In the genomic region with DNA sequence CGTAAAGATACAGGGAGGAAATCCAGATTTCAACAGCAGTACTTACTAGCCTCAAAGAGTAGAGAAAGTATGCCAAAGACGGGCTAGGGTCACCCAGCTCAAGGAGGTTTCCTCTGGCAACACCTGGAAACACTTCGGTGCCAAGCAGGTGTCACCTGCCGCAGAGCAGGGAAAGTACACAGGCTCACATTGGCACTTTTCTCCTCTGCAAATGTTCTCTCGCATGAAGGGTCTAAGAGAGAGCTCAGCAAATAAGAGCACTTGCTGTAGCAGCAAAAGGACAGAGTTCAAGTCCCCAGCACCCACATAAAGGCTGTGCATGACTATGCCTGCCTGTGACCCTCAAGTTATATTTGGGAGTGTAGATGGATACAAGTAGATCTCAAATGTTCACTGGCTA, we compare ENCODE assay signal across 28 mouse cellular contexts. TPM values are rescaled to one million over a fixed set of nuclear protein-coding genes. Genes with fewer than 3 reads are reported as not detected.
DNase-seq lines count a peak whose midpoint lies in the region; ATAC-seq and TF ChIP-seq lines count a peak whose summit lies in the region.
"Had no signal": no experiment of that assay in that cellular context is flagged by ENCODE, and none has a peak within 500 bp of the region (broad histone marks: within the 10 kb centered on the region; RNA-seq: fewer than 3 reads in every experiment).

No protein-coding gene starts in this region.

- no peak overlapping the region for H3K4me3 ChIP-seq in heart, embryonic 12.5 days
- no peak overlapping the region for H3K4me3 ChIP-seq in limb, embryonic 13.5 days
- no peak overlapping the region for H3K4me3 ChIP-seq in limb, embryonic 10.5 days
- no peak overlapping the region for H3K4me3 ChIP-seq in lung, embryonic 14.5 days (ENCODE audit: low read depth, low read length)
- no peak overlapping the region for H3K4me3 ChIP-seq in lung, postnatal 0 days (ENCODE audit: low read depth, low read length)
- H3K4me3 ChIP-seq: embryonic facial prominence, embryonic 12.5 days; embryonic facial prominence, embryonic 15.5 days; gastrocnemius, adult 2 months; heart, embryonic 13.5 days had no signal

- ATAC-seq in heart, embryonic 12.5 days (ENCODE audit: insufficient number of reproducible peaks, low FRiP score) = no peak
- no peak for ATAC-seq in limb, embryonic 13.5 days (ENCODE audit: low FRiP score, low read depth)
- peak; percentile 52; the same call in 1 of the 2 replicates for ATAC-seq in lung, embryonic 14.5 days (ENCODE audit: insufficient read depth)
- ATAC-seq in lung, postnatal 0 days = peak; percentile 41
- ATAC-seq in megakaryocyte-erythroid progenitor cell, adult 5-6 weeks (replicated peaks; ENCODE audit: low FRiP score, low TSS enrichment, poor library complexity, severe bottlenecking) = no peak
- ATAC-seq: forebrain, embryonic 14.5 days; forebrain, postnatal 0 days; Patski had no signal

- 80% methylated on average over 5 of the region's 5 CpGs for WGBS in heart, embryonic 12.5 days
- 69% methylated on average over 5 of the region's 5 CpGs for WGBS in limb, embryonic 13.5 days
- 88% methylated on average over 5 of the region's 5 CpGs for WGBS in limb, embryonic 10.5 days
- WGBS in lung, embryonic 14.5 days = 64% methylated on average over 5 of the region's 5 CpGs
- WGBS in lung, postnatal 0 days = 52% methylated on average over 5 of the region's 5 CpGs

- TF ChIP-seq CTCF in lung, embryonic 14.5 days (IDR thresholded peaks at IDR 0.05; ENCODE audit: low read depth) = no peak
- TF ChIP-seq CTCF in lung, postnatal 0 days (IDR thresholded peaks at IDR 0.05) = no peak

- H3K9me3 ChIP-seq in heart, embryonic 12.5 days (replicated peaks) = no peaks in the 10 kb centered on the region
- H3K9me3 ChIP-seq in limb, embryonic 13.5 days = no peaks in the 10 kb centered on the region
- no peaks in the 10 kb centered on the region for H3K9me3 ChIP-seq in limb, embryonic 10.5 days (replicated peaks)
- no peaks in the 10 kb centered on the region for H3K9me3 ChIP-seq in lung, embryonic 14.5 days (ENCODE audit: low read depth, low read length)
- no peaks in the 10 kb centered on the region for H3K9me3 ChIP-seq in lung, postnatal 0 days (ENCODE audit: low read length)
- H3K9me3 ChIP-seq: embryonic facial prominence, embryonic 12.5 days; embryonic facial prominence, embryonic 15.5 days; heart, embryonic 13.5 days had no signal

- no peak for TF ChIP-seq EP300 in lung, postnatal 0 days (IDR thresholded peaks at IDR 0.05)

- DNase-seq in heart, adult 11 months = peak; percentile 77
- DNase-seq in limb, embryonic 10.5 days (ENCODE audit: low spot score) = no peak
- peak; percentile 43 for DNase-seq in lung, embryonic 14.5 days
- peak; percentile 31 for DNase-seq in lung, postnatal 0 days (ENCODE audit: low spot score)
- DNase-seq in adrenal gland, adult 18-20 months (ENCODE audit: low spot score in 2 of 2) = no peak
- DNase-seq: adrenal gland, adult 2 months; adrenal gland, postnatal 14 days; cerebellum, adult 11 months; cerebellum, adult 2 months; cerebellum, adult 9-11 months; cerebellum, postnatal 25 days; forebrain, postnatal 0 days; gastrocnemius, adult 2 months; gastrocnemius, postnatal 14 days; heart, adult 18-20 months; heart, postnatal 14 days; heart, postnatal 4 days had no signal

- no peak overlapping the region for H3K27ac ChIP-seq in heart, embryonic 12.5 days (ENCODE audit: poor library complexity, severe bottlenecking)
- H3K27ac ChIP-seq in limb, embryonic 13.5 days = peak overlapping the region; percentile 22; the same call in 1 of the 2 replicates
- H3K27ac ChIP-seq in limb, embryonic 10.5 days = no peak overlapping the region
- H3K27ac ChIP-seq in lung, embryonic 14.5 days (ENCODE audit: low read depth) = peak overlapping the region; percentile 28; the same call in 1 of the 2 replicates
- H3K27ac ChIP-seq in lung, postnatal 0 days (ENCODE audit: low read length) = no peak overlapping the region
- H3K27ac ChIP-seq: embryonic facial prominence, embryonic 12.5 days; embryonic facial prominence, embryonic 15.5 days; gastrocnemius, adult 2 months; heart, embryonic 13.5 days; hindbrain, embryonic 14.5 days had no signal

- no peaks in the 10 kb centered on the region for H3K4me1 ChIP-seq in heart, embryonic 12.5 days (replicated peaks)
- H3K4me1 ChIP-seq in limb, embryonic 13.5 days = peaks cover 15% of the 10 kb centered on the region
- H3K4me1 ChIP-seq in limb, embryonic 10.5 days = no peaks in the 10 kb centered on the region
- H3K4me1 ChIP-seq in lung, embryonic 14.5 days (ENCODE audit: insufficient read depth) = no peaks in the 10 kb centered on the region
- no peaks in the 10 kb centered on the region for H3K4me1 ChIP-seq in lung, postnatal 0 days (ENCODE audit: insufficient read depth, low read depth, low read length)
- H3K4me1 ChIP-seq: embryonic facial prominence, embryonic 12.5 days; heart, embryonic 13.5 days had no signal

- no peak overlapping the region for H3K4me2 ChIP-seq in heart, embryonic 12.5 days
- H3K4me2 ChIP-seq in limb, embryonic 13.5 days (replicated peaks) = no peak overlapping the region
- no peak overlapping the region for H3K4me2 ChIP-seq in lung, embryonic 14.5 days
- no peak overlapping the region for H3K4me2 ChIP-seq in lung, postnatal 0 days (replicated peaks; ENCODE audit: low read depth, low read length)
- H3K4me2 ChIP-seq: embryonic facial prominence, embryonic 12.5 days; embryonic facial prominence, embryonic 15.5 days; heart, embryonic 13.5 days; hindbrain, embryonic 14.5 days had no signal

- H3K9ac ChIP-seq in heart, embryonic 12.5 days = no peak overlapping the region
- H3K9ac ChIP-seq in limb, embryonic 13.5 days = no peak overlapping the region
- no peak overlapping the region for H3K9ac ChIP-seq in lung, embryonic 14.5 days
- H3K9ac ChIP-seq in lung, postnatal 0 days (replicated peaks; ENCODE audit: low read depth) = no peak overlapping the region
- H3K9ac ChIP-seq: embryonic facial prominence, embryonic 12.5 days; embryonic facial prominence, embryonic 15.5 days; forebrain, postnatal 0 days; heart, embryonic 13.5 days; hindbrain, embryonic 14.5 days had no signal

- H3K36me3 ChIP-seq in heart, embryonic 12.5 days = no peaks in the 10 kb centered on the region
- H3K36me3 ChIP-seq in limb, embryonic 13.5 days = no peaks in the 10 kb centered on the region
- H3K36me3 ChIP-seq in limb, embryonic 10.5 days = no peaks in the 10 kb centered on the region
- H3K36me3 ChIP-seq in lung, embryonic 14.5 days (ENCODE audit: insufficient read depth) = no peaks in the 10 kb centered on the region
- H3K36me3 ChIP-seq in lung, postnatal 0 days (ENCODE audit: insufficient read depth, low read length) = no peaks in the 10 kb centered on the region
- H3K36me3 ChIP-seq: embryonic facial prominence, embryonic 12.5 days; embryonic facial prominence, embryonic 15.5 days; G1E; heart, embryonic 13.5 days had no signal

- H3K27me3 ChIP-seq in heart, embryonic 12.5 days (replicated peaks) = peaks cover 47% of the 10 kb centered on the region
- no peaks in the 10 kb centered on the region for H3K27me3 ChIP-seq in limb, embryonic 13.5 days
- H3K27me3 ChIP-seq in limb, embryonic 10.5 days (ENCODE audit: low read depth, poor library complexity, severe bottlenecking) = no peaks in the 10 kb centered on the region
- no peaks in the 10 kb centered on the region for H3K27me3 ChIP-seq in lung, embryonic 14.5 days (ENCODE audit: insufficient read depth, low read length)
- no peaks in the 10 kb centered on the region for H3K27me3 ChIP-seq in lung, postnatal 0 days (replicated peaks; ENCODE audit: insufficient read depth, low read length)
- H3K27me3 ChIP-seq: CH12.LX; embryonic facial prominence, embryonic 12.5 days; embryonic facial prominence, embryonic 15.5 days; Patski had no signal

RNA-seq across cellular contexts. Expression of a gene that starts 16.1 kb away (rescaled TPM):
- 11.5 and 12.5 TPM in 2 replicates for polyA plus RNA-seq in heart, embryonic 12.5 days (2016; fragmentation: Nextera tagmentation; extraction: Ambion mirVana)
- 32.6 and 33.4 TPM in 2 replicates for polyA plus RNA-seq in limb, embryonic 13.5 days (2015; fragmentation: Nextera tagmentation; extraction: Ambion mirVana)
- polyA plus RNA-seq in limb, embryonic 10.5 days (2016; fragmentation: Nextera tagmentation; extraction: Ambion mirVana) = 43.3 and 44.9 TPM in 2 replicates
- polyA plus RNA-seq in lung, embryonic 14.5 days (2014; fragmentation: Nextera tagmentation; extraction: Ambion mirVana) = 26.9 and 27.9 TPM in 2 replicates
- polyA plus RNA-seq in lung, postnatal 0 days (2015; fragmentation: Nextera tagmentation; extraction: Ambion mirVana) = 9.1 and 10.3 TPM in 2 replicates
- total RNA-seq in adrenal gland, adult 18-20 months (2021) = 10 to 100 TPM; 12.7 to 13.9 TPM
- total RNA-seq in megakaryocyte-erythroid progenitor cell, adult 5-6 weeks (2014; fragmentation: Nextera tagmentation) = 18.0 and 20.6 TPM in 2 replicates
- 6.4 and 10.9 TPM in 2 replicates for total RNA-seq in megakaryocyte-erythroid progenitor cell, adult 5-6 weeks (2017)

Comparison
In these comparisons a context has a peak if more than half of its experiments do, and no peak if none do; other contexts are left out.
1. H3K27ac ChIP-seq: peak in limb, embryonic 13.5 days (single experiment) and lung, embryonic 14.5 days (single experiment); none in heart, embryonic 12.5 days (single experiment), limb, embryonic 10.5 days (single experiment) and lung, postnatal 0 days (single experiment).
2. DNase-seq: peak in heart, adult 11 months (single experiment), lung, embryonic 14.5 days (single experiment) and lung, postnatal 0 days (single experiment); none in limb, embryonic 10.5 days (single experiment) and adrenal gland, adult 18-20 months (0 of 2).
3. ATAC-seq: peak in lung, embryonic 14.5 days (single experiment) and lung, postnatal 0 days (single experiment); none in heart, embryonic 12.5 days (single experiment), limb, embryonic 13.5 days (single experiment) and megakaryocyte-erythroid progenitor cell, adult 5-6 weeks (single experiment).